Mouse (Mus musculus) ES-Bruce4 (cell line): ENCODE measurements around the gene Mcm2.

Experiments used
- CTCF ChIP-seq: IDR thresholded peaks from one replicate; pipeline ENCODE4 v1.8.1; 2011; ENCODE audit warnings: low read depth, low read length
- POLR2A ChIP-seq: IDR thresholded peaks from one replicate; pipeline ENCODE4 v1.8.1; 2011; ENCODE audit warnings: low read length; ENCODE audit not compliant: insufficient read depth

- TF ChIP-seq POLR2A, result no peak
- TF ChIP-seq CTCF, result no peak
Observed at GRCm38 (mm10) chr6:88934816-88935215, 36.2 kb upstream of the Mcm2 start.
